Mouse (Mus musculus) forelimb bud, embryonic 11.5 days (tissue): ENCODE measurements around the gene Cd163l1.

Experiments used
- DNase-seq: peaks from one replicate; pipeline ENCODE4 v3.0.0-alpha.2; 2012; ENCODE audit warnings: low read depth, low spot score

Gene Cd163l1

DNA sequence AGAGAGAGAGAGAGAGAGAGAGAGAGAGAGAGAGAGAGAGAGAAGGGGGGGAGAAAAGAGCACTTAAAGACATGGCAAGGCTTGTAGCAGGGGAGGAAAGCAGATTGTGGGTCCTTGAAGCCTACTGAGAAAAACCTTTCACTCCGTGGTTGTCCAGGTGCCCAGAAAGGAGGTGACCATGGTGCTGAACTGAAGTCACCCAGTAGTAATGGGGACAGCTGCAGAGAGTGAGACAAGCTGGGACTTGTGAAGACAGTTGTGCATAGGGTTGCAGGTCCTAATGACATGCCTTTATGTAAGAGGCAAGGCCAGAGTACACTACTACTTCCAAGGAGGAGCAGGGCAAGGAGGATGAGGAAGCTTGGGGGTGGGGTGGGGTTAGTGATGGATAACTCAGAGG lies 1.2 kb downstream of the Cd163l1 start:
- peak; percentile 24 for DNase-seq

GRCm38 (mm10) chr7:140220375-140220774 lies 2.3 kb downstream of the Cd163l1 start:
- no peak for DNase-seq

DNA sequence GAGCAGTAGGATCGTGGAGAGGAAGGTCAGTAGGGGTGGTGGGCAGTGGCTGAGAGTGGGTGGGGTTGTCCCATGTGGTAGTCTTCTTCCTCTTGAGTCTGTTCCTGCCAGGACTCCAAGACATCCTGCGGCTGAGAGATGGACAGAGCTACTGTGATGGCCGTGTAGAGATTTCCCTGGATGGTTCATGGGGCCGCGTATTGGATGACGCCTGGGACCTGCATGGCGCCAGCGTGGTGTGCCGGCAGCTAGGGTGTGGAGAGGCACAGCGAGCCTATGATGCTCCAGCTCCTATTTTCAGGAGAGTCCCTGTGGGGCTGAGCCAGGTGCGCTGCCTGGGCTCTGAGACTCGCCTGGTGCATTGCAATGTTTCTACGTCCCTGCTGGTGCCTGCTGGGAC lies 6.1 kb downstream of the Cd163l1 start:
- DNase-seq = no peak

GRCm38 (mm10) chr7:140228476-140228875 lies 10.4 kb downstream of the Cd163l1 start:
- no peak for DNase-seq

DNA sequence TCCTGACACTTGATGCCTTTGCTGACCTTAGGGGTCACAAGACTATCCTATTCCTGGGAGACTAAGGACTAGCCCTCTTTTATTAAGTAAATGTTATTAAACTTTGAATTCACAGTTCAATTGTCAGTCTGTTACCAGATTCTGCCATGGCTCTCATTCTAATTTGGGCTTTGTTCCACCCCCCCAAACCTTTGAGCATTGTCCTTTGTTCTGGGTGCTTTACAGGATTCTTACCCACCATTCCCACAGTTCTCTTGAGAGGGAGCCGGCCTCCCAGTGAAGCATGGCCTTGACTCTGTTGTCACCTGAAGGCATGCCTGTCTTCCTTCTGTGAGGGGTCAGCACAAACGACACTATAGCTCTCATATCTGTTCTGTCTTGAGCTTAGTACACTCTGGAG lies 13.0 kb downstream of the Cd163l1 start:
- no peak for DNase-seq

DNA sequence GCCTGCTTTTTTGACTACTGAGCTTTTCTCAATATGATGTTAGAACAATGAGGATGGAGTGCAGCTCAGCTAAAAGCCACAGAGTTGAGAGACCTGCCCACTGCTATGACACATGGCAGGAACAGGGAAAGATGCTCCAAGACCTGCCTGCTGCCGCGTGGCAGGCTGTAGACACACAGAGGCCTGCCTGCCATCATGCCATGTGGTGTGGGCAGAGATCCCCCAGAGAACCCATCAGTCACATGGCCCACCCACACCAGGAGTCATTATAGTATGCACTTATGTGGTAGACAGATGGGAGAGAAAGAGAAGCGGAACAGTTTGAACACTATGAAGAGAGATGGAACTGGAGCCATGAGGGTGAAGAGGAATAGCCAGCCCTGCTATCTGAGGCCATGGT lies 15.6 kb downstream of the Cd163l1 start:
- no peak for DNase-seq

DNA sequence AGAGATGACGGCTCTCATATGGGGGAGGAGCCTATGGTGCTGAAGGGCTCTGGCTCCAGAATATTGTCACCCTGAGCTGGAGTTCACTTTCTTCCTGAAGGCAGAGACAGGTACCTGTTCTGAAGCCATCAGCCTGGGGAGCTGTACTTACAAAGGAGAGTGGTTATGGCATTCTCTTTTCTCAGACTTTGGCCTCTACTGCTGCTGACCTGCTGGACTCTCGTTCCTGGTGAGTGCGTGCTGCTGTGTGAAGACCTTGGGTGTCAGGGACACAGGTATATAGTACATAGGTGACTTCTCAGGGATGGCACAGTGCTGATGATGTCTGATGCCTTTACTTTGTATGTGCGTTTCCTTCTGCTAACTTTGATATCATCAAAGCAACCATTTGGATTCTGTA lies 29.1 kb downstream of the Cd163l1 start, which contains the start of gene 5830411N06Rik:
TSS of gene 5830411N06Rik (plus strand) at position 69 of the 400 bp plus-strand sequence.
- no peak for DNase-seq

DNA sequence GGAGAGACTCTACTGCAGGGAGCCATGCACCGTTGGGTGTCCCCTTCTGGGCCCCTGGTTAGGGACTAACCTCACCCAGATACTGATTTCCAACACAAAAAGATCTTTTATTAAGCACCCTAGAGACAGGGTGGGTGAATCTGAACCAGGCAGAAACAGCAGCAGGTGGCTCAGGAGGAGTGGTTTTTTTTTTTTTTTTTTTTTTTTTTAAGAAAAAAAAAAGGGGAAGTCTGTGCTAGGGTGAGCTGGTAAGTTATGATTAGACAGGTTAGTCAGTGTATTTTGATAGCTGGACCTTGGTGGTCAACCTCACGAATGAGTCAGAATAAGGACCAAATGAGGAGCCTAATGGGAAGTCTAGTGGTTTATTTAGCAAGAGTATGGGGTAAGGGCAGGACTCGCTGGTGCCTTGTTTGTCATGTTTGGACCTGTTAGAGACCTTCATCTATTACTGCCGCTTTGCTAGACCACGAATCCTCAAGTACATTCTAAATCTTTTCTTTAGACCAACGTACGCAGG lies 35.8 kb downstream of the Cd163l1 start:
- no peak for DNase-seq
